Mouse (Mus musculus): Measurements from ENCODE around the gene Plekha5.

DNA sequence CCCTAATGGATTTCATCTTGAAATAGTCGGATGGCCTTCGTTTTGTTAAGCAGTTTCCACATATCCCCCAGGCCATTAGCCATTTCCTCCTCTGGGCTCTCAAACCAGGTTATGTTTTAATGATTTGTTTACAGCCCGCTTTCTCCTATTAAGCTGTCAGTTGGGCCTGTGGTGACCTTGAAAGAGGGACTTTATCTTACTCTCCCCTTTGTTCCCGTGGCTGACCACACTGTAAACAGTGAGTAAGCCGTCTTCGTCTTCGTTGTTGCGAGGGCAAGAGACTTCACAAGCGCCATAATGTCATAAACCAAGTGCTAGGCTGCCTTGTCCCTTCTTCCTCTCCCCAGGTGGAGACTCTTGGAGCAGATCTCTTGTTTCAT is 85.3 kb downstream of the Plekha5 start:
- TF ChIP-seq CTCF (IDR thresholded peaks at IDR 0.05; ENCODE audit: insufficient read depth, low read depth, low read length) (no peak), POLR2A (IDR thresholded peaks at IDR 0.05; ENCODE audit: insufficient read depth, low read depth, low read length) (no peak)

Data from olfactory bulb, adult 2 months (tissue).